Mouse (Mus musculus) heart, postnatal 36 days (tissue): Measurements from ENCODE around the gene Gm37240. TPM values are rescaled to one million over a fixed set of nuclear protein-coding genes. Genes with fewer than 3 reads are reported as not detected.

ENCODE experiments used
- DNase-seq, 2 experiments: peaks; one replicate each; pipeline ENCODE4 v3.0.0; 2021 to 2022
- intact Hi-C: fragments of 180-260 bp; cut with DNase I; formaldehyde crosslinking; loops from one replicate; pipeline ENCODE4 v1.15.1; 2025
- total RNA-seq, 2 experiments: library from RNA; stranded (reverse); gene quantifications; 2 replicates each; pipeline ENCODE4 v1.2.3; 2021

Gm37240 gene
- total RNA-seq, 2 experiments from 2014 or later = 35.9 to 45.6 TPM

GRCm38 (mm10) chr3:85652727-85653665 lies 234.3 kb downstream of the Gm37240 start:
- intact Hi-C loops = no loop called here

GRCm38 (mm10) chr3:85649176-85649575 lies 238.1 kb downstream of the Gm37240 start:
- no peak for DNase-seq
- intact Hi-C loops = no loop called here

More at GRCm38 (mm10) chr3:85652727-85653665, 234.3 kb downstream of the Gm37240 start:
- DNase-seq = no peak

- no peak for DNase-seq
- intact Hi-C loops = no loop called here
These were observed 241.8 kb downstream of the Gm37240 start for GRCm38 (mm10) chr3:85645517-85646004.

GRCm38 (mm10) chr3:85644814-85645213 lies 242.5 kb downstream of the Gm37240 start:
- no peak for DNase-seq
- intact Hi-C loops = no loop called here

GRCm38 (mm10) chr3:85641751-85642150 lies 245.6 kb downstream of the Gm37240 start:
- intact Hi-C loops = no loop called here
- DNase-seq = no peak

GRCm38 (mm10) chr3:85636716-85637447 lies 250.4 kb downstream of the Gm37240 start:
- peak in 1 of 2 experiments; percentile 18 for DNase-seq
- intact Hi-C loops = no loop called here

- intact Hi-C loops = no loop called here
- no peak for DNase-seq
These were observed 251.7 kb downstream of the Gm37240 start for GRCm38 (mm10) chr3:85635591-85635990.

GRCm38 (mm10) chr3:85635126-85635419 lies 252.2 kb downstream of the Gm37240 start:
- DNase-seq = no peak
- intact Hi-C loops = no loop called here

- intact Hi-C loops = no loop called here
- no peak for DNase-seq
These were observed 252.8 kb downstream of the Gm37240 start for GRCm38 (mm10) chr3:85634389-85635125.

- intact Hi-C loops = no loop called here
- DNase-seq = no peak
These were observed 253.6 kb downstream of the Gm37240 start for GRCm38 (mm10) chr3:85633733-85634132.

- intact Hi-C loops = no loop called here
- no peak for DNase-seq
These were observed 257.3 kb downstream of the Gm37240 start for GRCm38 (mm10) chr3:85629895-85630510.

GRCm38 (mm10) chr3:85619751-85620150 lies 267.6 kb downstream of the Gm37240 start:
- intact Hi-C loops = no loop called here

GRCm38 (mm10) chr3:85619345-85619744 lies 268.0 kb downstream of the Gm37240 start:
- intact Hi-C loops = no loop called here
- no peak for DNase-seq

More at GRCm38 (mm10) chr3:85619751-85620150, 267.6 kb downstream of the Gm37240 start:
- no peak for DNase-seq

- DNase-seq = no peak
- intact Hi-C loops = no loop called here
These were observed 268.4 kb downstream of the Gm37240 start for GRCm38 (mm10) chr3:85618885-85619284.

GRCm38 (mm10) chr3:85616389-85616788 lies 270.9 kb downstream of the Gm37240 start:
- DNase-seq = no peak
- intact Hi-C loops = no loop called here

- intact Hi-C loops = no loop called here
- DNase-seq = no peak
These were observed 279.6 kb downstream of the Gm37240 start for GRCm38 (mm10) chr3:85607753-85608152.

- intact Hi-C loops = no loop called here
- no peak for DNase-seq
These were observed 280.4 kb downstream of the Gm37240 start for GRCm38 (mm10) chr3:85606912-85607311.

GRCm38 (mm10) chr3:85603811-85604210 lies 283.5 kb downstream of the Gm37240 start:
- intact Hi-C loops = no loop called here
- DNase-seq = no peak

- no peak for DNase-seq
These were observed 285.4 kb downstream of the Gm37240 start for GRCm38 (mm10) chr3:85601841-85602305.

GRCm38 (mm10) chr3:85599526-85599925 lies 287.8 kb downstream of the Gm37240 start:
- DNase-seq = no peak
- intact Hi-C loops = no loop called here

More at GRCm38 (mm10) chr3:85601841-85602305, 285.4 kb downstream of the Gm37240 start:
- intact Hi-C loops = no loop called here
